Mouse (Mus musculus): ENCODE measurements at regions not wholly inside any gene's neighbourhood (a gene's known extent, or its start where the extent isn't known, plus 50 kb on each side); places are given as distances from the start of the nearest gene placed in this dataset.
A peak's percentile ranks its signal among the peaks of the same experiment; 100 is the strongest.

DNA sequence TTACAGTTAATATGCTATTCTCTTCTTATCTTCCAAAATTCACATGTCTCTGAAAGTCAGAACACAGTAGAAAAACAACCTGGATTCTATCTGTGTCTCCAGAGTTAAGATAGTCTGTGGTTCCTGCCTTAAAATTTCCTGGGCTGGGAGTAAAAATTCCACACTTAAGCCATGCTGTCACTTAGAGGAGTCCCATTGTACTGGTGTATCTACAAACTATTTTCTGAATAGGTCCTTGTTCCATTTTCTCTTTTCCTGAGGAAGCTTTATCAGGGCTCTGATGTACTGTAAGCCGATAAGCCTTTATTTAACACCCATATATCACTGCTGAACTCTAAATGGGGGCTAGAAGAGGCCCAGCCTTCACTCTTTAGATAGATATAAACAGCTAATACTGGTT, 1171.1 kb downstream of the Efnb2 start:
- DNase-seq (ENCODE audit: low read depth) = no peak

DNA sequence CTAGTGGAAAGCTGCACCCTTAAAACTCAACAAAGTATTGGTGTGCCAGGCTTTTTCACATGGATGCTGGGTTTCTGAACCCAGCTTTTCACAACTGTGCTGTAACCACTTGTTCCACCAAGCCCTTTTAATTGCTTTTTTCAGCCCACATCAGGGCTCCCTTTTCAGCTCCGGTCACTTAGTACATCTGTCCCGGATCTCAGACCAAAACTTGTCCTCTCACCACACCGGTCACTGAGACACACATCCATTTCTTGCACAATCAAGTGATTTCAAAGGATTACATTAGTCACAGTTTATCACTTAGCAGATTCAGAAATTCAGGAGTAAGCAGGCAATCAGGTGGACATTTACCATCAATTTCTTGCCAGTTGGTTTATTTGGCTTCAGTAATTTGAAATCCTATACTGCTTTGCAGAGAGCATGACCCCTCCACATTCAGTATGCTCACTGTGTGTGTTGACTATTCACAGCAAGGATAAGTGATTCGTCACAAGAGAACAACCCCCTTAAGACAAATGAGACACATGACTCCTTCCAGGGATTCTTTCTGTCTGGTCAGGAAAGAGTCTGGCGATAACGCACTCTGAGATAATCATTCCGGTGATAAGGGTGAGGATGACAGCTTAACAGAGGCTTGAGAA, 1188.8 kb downstream of the Efnb2 start:
- DNase-seq (ENCODE audit: low read depth) = no peak

DNA sequence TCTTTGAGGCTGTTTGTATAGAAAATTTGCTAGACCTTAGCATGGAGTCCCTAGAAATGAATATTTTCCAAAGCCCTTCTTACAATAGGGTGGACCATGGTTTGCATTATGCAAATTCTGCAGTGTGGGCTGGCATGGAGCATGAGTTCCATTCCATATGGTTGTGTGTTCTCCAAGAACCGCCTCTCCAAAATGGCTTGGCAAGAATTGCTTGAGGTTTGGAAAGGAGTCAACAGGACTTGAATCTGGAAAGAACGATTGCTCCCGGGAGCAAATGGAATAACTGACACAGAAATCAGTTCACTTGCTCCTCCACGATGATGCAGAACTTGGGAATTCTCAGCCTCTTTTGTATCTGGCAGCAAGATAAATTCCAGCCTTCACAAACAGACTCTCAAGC, 1191.8 kb downstream of the Efnb2 start:
- peak; percentile 67 for DNase-seq (ENCODE audit: low read depth)

DNA sequence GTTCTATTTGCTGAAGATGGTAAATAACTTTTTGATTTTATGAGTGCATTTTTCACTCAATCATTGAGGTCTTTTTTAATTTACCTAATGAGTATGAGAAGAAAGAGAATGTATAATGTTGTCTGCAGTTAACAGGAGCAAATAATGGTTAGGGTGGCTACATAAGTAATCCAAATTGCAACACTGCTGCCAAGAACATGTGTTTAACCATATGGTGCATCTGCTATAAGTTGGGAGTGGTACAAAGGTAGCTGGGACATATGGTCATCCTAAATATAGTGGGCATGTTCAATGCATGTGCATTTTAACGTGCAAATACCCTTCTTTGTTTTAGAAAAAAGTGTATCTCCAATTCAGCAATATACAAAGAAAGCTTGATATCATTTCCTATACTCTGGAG, 1198.2 kb downstream of the Efnb2 start:
- no peak for DNase-seq (ENCODE audit: low read depth)

DNA sequence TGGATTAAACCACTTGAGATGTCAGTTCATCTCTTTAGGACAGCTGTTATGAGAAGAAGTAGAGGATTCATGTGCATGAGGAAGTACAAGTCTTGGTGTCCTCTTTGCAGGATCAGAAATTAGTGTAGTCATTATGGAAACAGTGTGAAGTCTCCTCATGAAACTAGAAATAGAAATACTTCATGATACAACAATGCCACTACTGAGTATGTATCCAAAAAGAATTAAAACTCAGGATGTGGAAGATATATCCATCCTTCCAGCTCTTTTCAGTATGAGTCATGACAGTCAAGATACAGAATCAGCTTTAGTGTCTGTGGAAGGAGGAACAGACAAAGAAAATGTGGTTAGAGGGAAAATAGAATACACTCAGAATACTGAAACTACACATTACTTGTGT, 1211.7 kb downstream of the Efnb2 start:
- DNase-seq (ENCODE audit: low read depth) = no peak

DNA sequence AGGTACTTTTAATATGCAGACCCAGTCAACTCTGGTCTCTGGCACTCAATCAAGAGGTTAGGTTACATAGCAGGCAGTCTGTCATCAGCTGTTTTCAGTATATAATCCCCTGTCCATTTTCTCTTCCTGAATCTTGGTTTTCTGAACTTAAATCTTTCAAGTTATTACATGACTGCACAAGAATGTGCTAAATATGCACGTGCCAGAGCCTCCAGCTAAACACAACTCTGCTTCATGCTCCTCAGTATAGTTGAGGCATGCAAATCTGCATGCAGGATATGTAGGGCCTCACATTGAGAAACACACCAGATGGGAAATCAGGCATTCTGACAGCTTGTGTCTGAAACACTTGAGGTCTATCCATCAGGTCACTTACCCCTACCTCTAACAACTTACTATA, 1214.0 kb downstream of the Efnb2 start:
- no peak for DNase-seq (ENCODE audit: low read depth)

DNA sequence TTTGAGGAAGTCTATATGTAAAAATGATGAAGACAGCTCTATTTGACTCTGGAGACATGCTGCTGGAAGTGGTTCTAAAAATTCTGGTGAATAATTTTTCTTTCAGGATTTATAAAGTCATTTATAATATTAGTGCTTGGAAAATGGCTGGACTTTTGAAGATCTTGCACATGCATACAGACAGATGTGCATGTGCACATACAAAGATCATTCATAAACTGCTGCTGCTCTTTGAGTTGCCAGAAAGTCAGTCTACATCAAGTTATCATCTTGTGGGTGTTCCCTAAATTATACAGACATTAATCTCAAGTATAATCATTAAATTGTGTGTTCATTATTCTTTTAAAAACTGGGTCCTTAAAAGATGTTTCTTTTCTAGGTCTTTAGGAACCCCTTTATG, 1220.2 kb downstream of the Efnb2 start:
- no peak for DNase-seq (ENCODE audit: low read depth)

DNA sequence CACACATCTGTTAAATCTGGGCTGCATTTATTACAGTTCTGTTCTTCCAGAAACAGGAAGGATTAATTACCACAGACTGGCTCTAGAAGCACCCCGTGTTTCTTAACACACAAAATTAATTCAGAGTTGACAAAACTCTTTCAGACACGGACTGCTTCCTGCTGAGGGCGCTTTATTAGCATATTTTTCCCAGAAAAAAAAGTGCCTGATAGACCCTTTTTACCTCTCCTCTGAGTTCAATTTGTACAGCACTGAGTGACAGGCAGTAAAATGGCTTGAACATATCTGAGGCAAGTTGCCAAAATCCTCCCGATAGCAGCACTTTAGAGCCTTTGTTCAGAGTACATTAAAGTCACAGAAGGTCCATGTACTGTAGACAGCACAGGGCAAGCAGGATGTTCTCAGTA, 1220.8 kb downstream of the Efnb2 start:
- no peak for DNase-seq (ENCODE audit: low read depth)

DNA sequence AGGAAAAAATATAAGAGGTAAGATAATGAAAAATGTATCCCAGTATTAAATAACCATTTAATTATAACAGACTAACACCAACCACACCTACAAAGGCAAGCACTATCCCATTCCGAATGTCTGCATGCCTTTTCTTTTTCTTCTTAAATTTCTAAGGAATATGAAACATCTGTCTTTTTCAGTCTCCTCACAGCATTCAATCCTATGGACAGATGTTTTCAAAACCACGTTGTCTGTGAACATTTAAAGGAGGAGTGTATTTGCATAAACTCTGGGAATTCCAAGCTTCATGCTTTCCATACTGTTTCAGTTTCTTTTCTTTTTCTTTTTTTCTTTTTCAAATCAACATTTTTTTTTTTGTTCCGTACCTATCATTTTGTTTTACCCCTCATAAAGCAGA, 1221.2 kb downstream of the Efnb2 start:
- DNase-seq (ENCODE audit: low read depth) = no peak

DNA sequence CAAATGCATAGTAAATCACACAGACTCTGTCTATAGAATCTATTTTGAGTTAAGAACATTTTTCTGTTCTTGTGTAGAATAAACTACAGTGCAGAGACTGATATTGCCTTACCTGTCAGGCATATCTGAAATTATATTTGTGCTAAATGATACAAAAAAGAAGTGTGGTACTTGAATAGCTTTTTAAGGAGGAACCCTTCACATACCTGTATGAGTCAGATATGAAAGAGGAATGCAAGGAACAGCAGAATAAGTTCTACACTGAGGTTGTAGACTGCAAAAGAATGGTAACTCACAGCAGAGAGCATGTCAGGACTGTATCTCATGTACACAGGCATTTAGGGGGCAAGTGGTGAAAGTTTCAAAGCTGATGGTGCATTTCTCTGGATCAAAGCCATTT, 1230.6 kb downstream of the Efnb2 start:
- DNase-seq (ENCODE audit: low read depth) = no peak

DNA sequence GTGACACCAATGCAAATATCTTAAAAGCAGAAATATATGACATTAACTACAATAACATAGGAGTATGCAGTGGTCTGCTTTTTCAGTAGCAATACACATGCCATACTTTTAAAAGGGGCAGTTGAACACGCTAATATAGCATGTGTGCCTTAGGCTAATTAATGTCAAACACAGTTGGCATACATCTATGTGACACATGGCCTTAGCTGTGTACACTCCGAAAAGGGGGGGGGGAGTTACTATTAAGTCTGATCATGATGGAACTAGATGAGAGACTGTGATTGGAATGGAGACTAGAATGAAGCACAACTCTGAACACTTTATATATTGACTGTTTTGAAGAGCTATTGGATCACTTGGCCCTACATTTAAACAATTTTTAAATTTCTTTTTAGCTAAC, 1262.9 kb downstream of the Efnb2 start:
- DNase-seq (ENCODE audit: low read depth) = no peak

DNA sequence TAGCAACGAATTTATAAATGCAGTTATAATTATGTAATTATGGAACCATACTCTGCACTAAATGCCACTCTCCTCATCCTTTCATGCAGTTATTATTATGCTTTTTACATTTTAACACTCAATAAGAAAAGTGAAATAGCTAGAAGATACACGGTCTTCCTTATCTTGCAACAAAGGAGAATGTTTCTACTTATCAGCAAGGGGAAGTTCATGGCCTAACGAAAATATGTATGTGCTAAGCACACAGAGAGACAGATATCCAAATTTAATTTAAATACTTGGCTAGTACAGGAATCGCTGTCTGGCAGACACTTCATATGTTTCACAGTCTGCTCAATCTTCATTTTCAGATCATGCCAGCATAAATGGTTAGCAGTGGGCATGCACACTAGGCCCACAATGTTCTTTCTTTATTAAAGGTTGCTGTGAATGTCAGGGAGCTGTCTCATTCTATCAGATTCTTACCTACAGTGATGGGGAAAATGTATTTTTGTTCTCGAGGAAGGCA, 1263.6 kb downstream of the Efnb2 start:
- no peak for DNase-seq (ENCODE audit: low read depth)

All from NIH3T3 (cell line).